Mouse (Mus musculus) embryo, embryonic 11 days (tissue): ENCODE measurements around the gene Nlrp1b.

Experiments used
- DNase-seq: peaks from one replicate; pipeline ENCODE4 v3.0.0-alpha.2; 2015

Gene Nlrp1b

GRCm38 (mm10) chr11:71230684-71231480 lies at the start of gene Nlrp1b:
Gene Nlrp1b (minus strand): TSS chr11:71230733.
- DNase-seq = peak; percentile 1

DNA sequence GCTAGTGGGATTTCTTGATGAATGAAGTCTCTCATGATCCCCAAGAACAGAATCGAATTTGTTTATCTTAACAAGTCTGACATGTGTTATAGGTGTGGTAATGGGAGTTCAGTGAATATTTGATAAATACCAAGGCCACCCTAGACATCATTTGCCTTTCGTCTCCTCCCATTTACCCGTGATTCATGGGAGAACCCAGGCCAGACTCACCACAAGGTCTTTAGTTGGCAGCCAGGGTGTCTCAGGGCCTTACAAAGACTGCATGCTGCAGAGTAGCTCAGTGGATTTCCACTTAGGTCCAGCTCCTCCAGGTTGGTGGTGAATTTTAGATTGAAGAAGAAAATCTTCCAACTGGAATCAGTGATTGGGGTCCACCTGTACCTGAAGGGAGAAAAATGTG lies 30.5 kb upstream of the Nlrp1b start:
- DNase-seq = no peak

- DNase-seq = no peak
Measured at GRCm38 (mm10) chr11:71251333-71251732, 20.8 kb upstream of the Nlrp1b start.

- DNase-seq = peak; percentile 2
Measured at GRCm38 (mm10) chr11:71224614-71225013, 5.9 kb downstream of the Nlrp1b start.

DNA sequence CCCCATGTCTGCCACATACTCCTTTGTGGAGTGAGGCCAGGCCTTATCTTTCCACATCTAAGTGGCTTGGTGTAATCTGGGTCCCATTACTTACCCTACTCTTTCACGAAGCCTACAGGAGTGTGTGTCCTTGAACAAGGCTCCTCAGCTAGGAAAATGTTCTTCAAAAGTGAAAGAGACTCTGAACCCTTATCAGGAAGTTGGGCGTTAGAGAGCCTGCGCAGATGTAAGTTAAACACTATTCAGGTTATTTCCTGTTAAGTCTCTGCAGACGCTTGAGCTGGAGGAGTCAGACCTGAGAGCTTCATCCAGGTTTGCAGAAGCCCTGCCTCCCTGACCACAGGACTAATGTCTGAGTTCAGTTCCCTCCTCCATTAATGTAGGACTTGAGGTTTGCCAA lies 27.8 kb downstream of the Nlrp1b start:
- no peak for DNase-seq

DNA sequence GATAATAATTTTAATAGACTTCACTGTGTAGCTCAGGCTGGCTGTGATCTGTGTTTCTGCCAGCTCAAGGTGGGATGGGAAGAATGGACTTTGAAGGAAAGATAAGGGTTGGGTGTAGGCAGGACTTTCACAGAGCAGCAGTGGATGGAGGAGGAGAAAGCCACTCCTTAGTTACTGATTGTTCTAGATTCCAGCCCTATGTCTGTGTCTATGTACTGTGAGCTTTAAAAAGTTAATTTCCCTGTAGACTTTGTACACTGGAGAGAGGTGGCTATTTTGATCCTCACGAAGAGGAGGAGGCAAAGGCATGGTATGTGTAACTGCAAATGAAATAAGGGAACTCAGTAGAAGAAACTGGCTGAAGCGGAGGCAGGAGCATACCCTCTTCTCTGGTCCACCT lies 31.2 kb downstream of the Nlrp1b start:
- no peak for DNase-seq

DNA sequence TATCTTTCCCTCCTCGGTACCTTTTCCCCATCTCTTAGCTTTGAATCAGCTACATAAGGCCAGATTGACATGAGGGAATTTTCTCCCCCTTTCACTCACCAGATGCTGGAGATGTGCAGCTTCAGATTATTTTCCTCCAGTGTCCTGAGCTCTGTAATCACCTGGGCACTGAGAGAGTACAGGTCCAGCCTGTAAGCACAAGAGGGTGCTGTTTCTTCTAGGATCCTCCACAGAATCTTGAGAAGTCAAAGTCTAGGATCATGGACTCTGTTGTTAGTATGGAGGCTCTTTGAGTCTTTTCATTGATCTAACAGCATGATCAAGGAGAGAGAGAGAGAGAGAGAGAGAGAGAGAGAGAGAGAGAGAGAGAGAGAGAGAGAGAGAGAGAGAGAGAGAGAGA lies 60.9 kb downstream of the Nlrp1b start:
- no peak for DNase-seq

DNA sequence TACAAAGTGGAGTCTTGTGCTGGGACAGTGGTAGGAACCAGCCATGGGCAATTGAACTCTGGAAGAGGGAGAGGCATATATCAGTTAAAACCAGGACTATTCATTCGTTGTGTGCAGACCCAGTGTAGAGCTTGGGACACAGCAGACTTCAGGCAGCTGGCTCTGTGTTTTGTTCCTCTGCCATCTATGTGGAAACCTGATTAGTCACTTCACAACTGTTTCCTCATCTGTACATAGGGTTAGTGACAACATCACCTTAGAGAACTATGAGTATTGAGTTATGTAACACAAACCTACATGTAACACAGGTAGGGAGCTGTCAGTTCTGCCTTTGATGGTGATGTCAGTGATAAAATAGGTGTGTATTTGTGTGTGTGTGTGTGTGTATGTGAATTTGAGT lies 66.4 kb downstream of the Nlrp1b start:
- no peak for DNase-seq

- no peak for DNase-seq
Measured at GRCm38 (mm10) chr11:71159439-71160136, 70.9 kb downstream of the Nlrp1b start.

DNA sequence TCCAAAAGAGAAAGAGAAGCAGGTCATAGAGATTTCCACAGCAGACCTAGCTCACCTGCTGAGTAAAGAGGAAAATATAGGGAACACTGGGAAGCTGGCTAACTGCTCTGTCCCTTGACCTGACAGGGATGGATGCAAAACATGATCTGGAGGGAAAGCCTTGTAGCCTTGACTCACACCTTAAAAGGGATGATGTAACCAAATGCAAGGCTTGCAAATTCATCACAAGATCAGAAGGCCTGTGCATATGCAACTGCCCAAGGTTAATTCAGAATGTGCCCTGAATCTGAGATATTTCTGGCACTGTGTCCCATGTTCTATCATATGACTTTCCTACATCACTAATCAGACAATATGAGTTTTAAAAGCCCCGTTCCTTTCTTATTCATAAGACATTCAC lies 75.3 kb downstream of the Nlrp1b start:
- no peak for DNase-seq

DNA sequence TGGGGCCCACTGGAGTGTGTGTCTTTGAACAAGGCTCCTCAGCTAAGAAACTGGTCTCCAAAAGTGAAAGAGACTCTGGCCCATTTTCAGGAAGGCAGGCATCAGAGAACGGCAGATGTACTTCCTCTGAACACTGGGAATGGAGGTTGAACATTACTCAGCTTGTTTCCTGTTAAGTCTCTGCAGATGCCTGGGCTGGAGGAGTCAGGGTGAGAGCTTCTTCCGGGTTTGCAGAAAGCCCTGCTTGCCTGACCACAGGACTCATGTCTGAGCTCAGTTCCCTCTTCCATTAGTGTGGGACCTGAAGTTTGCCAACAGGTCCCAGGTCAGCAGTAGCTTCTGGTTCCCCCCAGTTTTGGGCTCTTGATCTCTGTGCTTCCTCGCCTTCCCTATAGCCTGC lies 85.9 kb downstream of the Nlrp1b start, which contains the start of gene Nlrp1a:
Nlrp1a (minus strand) TSS at position 44 of the 400 bp plus-strand sequence.
- DNase-seq = no peak

DNA sequence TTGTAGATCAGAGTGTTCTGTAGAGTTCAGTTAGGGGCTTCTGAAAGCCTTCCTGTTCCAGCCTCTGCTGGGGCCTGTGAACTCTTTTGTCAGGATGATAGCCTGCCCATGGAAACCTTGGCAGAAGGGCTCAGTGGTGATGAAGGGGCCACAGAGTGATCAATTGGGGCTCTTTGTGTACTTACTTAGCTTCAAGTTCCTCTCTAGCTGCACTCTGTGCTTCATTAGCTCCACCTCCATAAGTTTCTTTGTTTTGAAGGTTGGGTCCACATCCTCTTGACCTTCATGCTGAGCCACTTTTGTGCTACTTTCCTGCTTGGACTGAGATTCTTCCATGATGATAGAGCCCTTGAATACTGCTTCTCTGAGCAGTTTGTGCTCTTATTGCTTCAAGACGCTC lies 88.5 kb downstream of the Nlrp1b start:
- no peak for DNase-seq

- no peak for DNase-seq
Measured at GRCm38 (mm10) chr11:71107128-71107527, 123.4 kb downstream of the Nlrp1b start.

DNA sequence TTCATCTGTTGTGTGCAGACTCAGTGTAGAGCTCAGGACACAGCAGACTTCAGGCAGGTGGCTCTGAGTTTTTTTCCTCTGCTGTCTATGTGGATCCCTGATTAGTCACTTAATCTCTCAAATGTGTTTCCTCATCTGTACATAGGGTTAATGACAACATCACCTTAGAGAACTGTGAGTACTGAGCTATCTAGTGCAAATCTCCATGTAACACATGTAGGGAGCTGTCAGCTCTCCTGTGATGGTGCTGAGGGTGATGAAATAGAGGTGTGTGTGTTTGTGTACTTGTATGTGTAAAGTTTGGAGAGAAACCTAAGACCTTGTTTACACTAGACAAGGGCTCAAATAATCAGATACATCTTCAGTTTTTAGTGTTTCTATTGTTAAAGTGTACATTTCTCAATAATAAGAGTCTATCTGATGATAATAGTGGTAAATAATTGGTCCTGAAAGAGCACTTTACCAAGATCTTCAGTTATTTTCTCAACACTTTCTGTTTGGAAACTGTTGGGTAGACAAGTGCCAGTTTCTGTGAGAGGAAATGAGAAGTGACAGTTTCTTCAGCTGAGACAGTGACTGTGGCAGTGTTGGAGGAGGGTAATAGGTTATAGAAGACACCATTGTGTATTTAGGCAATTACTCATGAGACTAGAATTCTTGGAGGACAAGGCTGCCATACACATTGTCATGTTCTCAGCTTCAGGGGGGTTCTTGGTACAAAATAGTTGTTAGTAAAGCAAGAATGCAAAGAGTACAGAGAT lies 124.1 kb downstream of the Nlrp1b start:
- no peak for DNase-seq

GRCm38 (mm10) chr11:71103931-71104330 lies 126.6 kb downstream of the Nlrp1b start:
- DNase-seq = no peak
